Mouse (Mus musculus) CH12.LX (cell line): ENCODE results near the gene Cry2. TPM values are rescaled to one million over a fixed set of nuclear protein-coding genes. Genes with fewer than 3 reads are reported as not detected.

Experiments
- DNase-seq: peaks from one replicate; pipeline ENCODE4 v3.0.0-alpha.2; 2013; ENCODE audit errors: extremely low read depth
- H3K27ac ChIP-seq: 2 replicates; pipeline ENCODE4 v1.5.1; 2012; ENCODE audit warnings: low read depth, mild to moderate bottlenecking, control low read depth, moderate library complexity; ENCODE audit not compliant: insufficient read depth
- H3K27me3 ChIP-seq: replicated peaks from 2 replicates; pipeline ENCODE3; 2012; ENCODE audit warnings: inconsistent platforms
- H3K36me3 ChIP-seq, 2 experiments: replicated peaks in 1 of 2; 2 replicates each; pipeline versions ENCODE3 to v1.6.1; 2012; ENCODE audit warnings: inconsistent platforms in 1 of 2, low read length in 1 of 2, mild to moderate bottlenecking in 1 of 2, mixed read lengths in 1 of 2, moderate library complexity in 1 of 2; ENCODE audit not compliant: control insufficient read depth in 1 of 2, insufficient read depth in 1 of 2
- H3K4me1 ChIP-seq, 2 experiments: 2 replicates each; pipeline ENCODE4 v1.6.1; 2012; ENCODE audit warnings: inconsistent platforms in 1 of 2, moderate library complexity in 1 of 2; ENCODE audit not compliant: insufficient read depth in 2 of 2, control insufficient read depth in 1 of 2
- H3K4me2 ChIP-seq: 2 replicates; pipeline ENCODE4 v1.6.1; 2012; ENCODE audit warnings: low read depth, mild to moderate bottlenecking, control low read depth; ENCODE audit not compliant: poor library complexity, insufficient read depth, severe bottlenecking
- H3K4me3 ChIP-seq, 3 experiments: fragments of 150-350 bp in 1 of 3; sonication (generic) in 1 of 3; replicated peaks in 1 of 3; 2 replicates each; pipeline versions ENCODE3 to v1.5.1; 2011 to 2012; ENCODE audit warnings: low read depth in 2 of 3, low read length in 2 of 3, mild to moderate bottlenecking in 2 of 3, moderate library complexity in 2 of 3, control low read depth in 1 of 3, improper control_type of control experiment in 1 of 3, inconsistent platforms in 1 of 3, mixed read lengths in 1 of 3; ENCODE audit not compliant: poor library complexity in 1 of 3
- H3K79me2 ChIP-seq: replicated peaks from 2 replicates; pipeline ENCODE4 v1.6.1; 2012; ENCODE audit warnings: mild to moderate bottlenecking, moderate library complexity; ENCODE audit not compliant: control insufficient read depth, poor library complexity, insufficient read depth, severe bottlenecking; ENCODE audit errors: extremely low read depth
- H3K9ac ChIP-seq: 2 replicates; pipeline ENCODE4 v1.6.1; 2012; ENCODE audit warnings: low read depth, mild to moderate bottlenecking, control low read depth, moderate library complexity; ENCODE audit not compliant: insufficient read depth
- H3K9me3 ChIP-seq: replicated peaks from 2 replicates; pipeline ENCODE3; 2012; ENCODE audit warnings: low read length, inconsistent platforms, mixed read lengths
- BHLHE40 ChIP-seq: IDR thresholded peaks from 2 replicates; pipeline ENCODE4 v1.6.1; 2011; ENCODE audit warnings: mild to moderate bottlenecking, low read depth, low read length, improper control_type of control experiment
- CTCF ChIP-seq, 2 experiments: IDR thresholded peaks in 1 of 2; conservative IDR thresholded peaks in 1 of 2; 2 replicates each; pipeline ENCODE4 v1.5.1; 2011 to 2012; ENCODE audit warnings: low read depth in 2 of 2, low read length in 2 of 2, improper control_type of control experiment in 1 of 2, inconsistent platforms in 1 of 2, mild to moderate bottlenecking in 1 of 2, moderate library complexity in 1 of 2
- ELF1 ChIP-seq: IDR thresholded peaks from 2 replicates; pipeline ENCODE4 v1.6.1; 2014; ENCODE audit warnings: low read depth, mild to moderate bottlenecking, inconsistent platforms, low read length, improper control_type of control experiment
- EP300 ChIP-seq: IDR thresholded peaks from 2 replicates; pipeline ENCODE4 v1.6.1; 2011; ENCODE audit warnings: low read length, improper control_type of control experiment
- HCFC1 ChIP-seq: IDR thresholded peaks from 2 replicates; pipeline ENCODE4 v1.6.1; 2012; ENCODE audit warnings: low read depth, mild to moderate bottlenecking, inconsistent platforms, low read length, improper control_type of control experiment
- JUND ChIP-seq: conservative IDR thresholded peaks from 2 replicates; pipeline ENCODE4 v1.6.1; 2011; ENCODE audit warnings: low read depth, low read length, improper control_type of control experiment
- KAT2A ChIP-seq: IDR thresholded peaks from 2 replicates; pipeline ENCODE4 v1.6.1; 2012; ENCODE audit warnings: low read length, improper control_type of control experiment, inconsistent platforms; ENCODE audit not compliant: insufficient replicate concordance
- MAZ ChIP-seq: IDR thresholded peaks from 2 replicates; pipeline ENCODE4 v1.6.1; 2012; ENCODE audit warnings: low read depth, mild to moderate bottlenecking, inconsistent platforms, low read length, improper control_type of control experiment, moderate library complexity
- MEF2A ChIP-seq: IDR thresholded peaks from 2 replicates; pipeline ENCODE4 v1.6.1; 2014; ENCODE audit warnings: low read depth, mild to moderate bottlenecking, inconsistent platforms, low read length, improper control_type of control experiment, borderline replicate concordance
- MYC ChIP-seq: IDR thresholded peaks from 2 replicates; pipeline ENCODE4 v1.6.1; 2011; ENCODE audit warnings: low read depth, mild to moderate bottlenecking, improper control_type of control experiment, low read length
- NRF1 ChIP-seq: IDR thresholded peaks from 2 replicates; pipeline ENCODE4 v1.6.1; 2014; ENCODE audit warnings: low read depth, mild to moderate bottlenecking, inconsistent platforms, low read length, improper control_type of control experiment, moderate library complexity
- PAX5 ChIP-seq: IDR thresholded peaks from 2 replicates; pipeline ENCODE4 v1.6.1; 2012; ENCODE audit warnings: low read length, inconsistent platforms, mixed read lengths
- POLR2AphosphoS2 ChIP-seq: IDR thresholded peaks from 2 replicates; pipeline ENCODE4 v1.6.1; 2011; ENCODE audit warnings: low read depth, low read length, improper control_type of control experiment
- RAD21 ChIP-seq: IDR thresholded peaks from 2 replicates; pipeline ENCODE4 v1.6.1; 2011; ENCODE audit warnings: low read depth, mild to moderate bottlenecking, low read length, improper control_type of control experiment, moderate library complexity
- SMC3 ChIP-seq: IDR thresholded peaks from 2 replicates; pipeline ENCODE4 v1.6.1; 2011; ENCODE audit warnings: low read depth, low read length, improper control_type of control experiment
- USF1 ChIP-seq: IDR thresholded peaks from 2 replicates; pipeline ENCODE4 v1.6.1; 2014; ENCODE audit warnings: low read depth, mild to moderate bottlenecking, inconsistent platforms, low read length, improper control_type of control experiment
- ZMIZ1 ChIP-seq: IDR thresholded peaks from 2 replicates; pipeline ENCODE4 v1.6.1; 2012; ENCODE audit warnings: low read depth, mild to moderate bottlenecking, inconsistent platforms, low read length, improper control_type of control experiment
- ZNF384 ChIP-seq: IDR thresholded peaks from 2 replicates; pipeline ENCODE4 v1.6.1; 2012; ENCODE audit warnings: low read depth, low read length, improper control_type of control experiment, inconsistent platforms
- dilution Hi-C: fragments of 300-500 bp; cut with MboI; formaldehyde crosslinking; loops from 2 replicates; pipeline ENCODE4 v1.14.3; 2020; ENCODE audit warnings: low sequenced_read_pairs; ENCODE audit not compliant: extremely low pct_unique_long_range_greater_than_20kb, extremely low pct_ligation_motif_present
- in situ Hi-C: fragments of 300-500 bp; cut with MboI; formaldehyde crosslinking; loops from 3 replicates; pipeline ENCODE4 v1.14.3; 2019; ENCODE audit warnings: low sequenced_read_pairs, low pct_ligation_motif_present, low pct_unique_long_range_greater_than_20kb, mixed read lengths
- polyA plus RNA-seq: library from polyadenylated mRNA; unstranded; fragments of >175 nt; gene quantifications from 2 replicates; pipeline ENCODE4 v1.2.1, GENCODE M21; 2012; ENCODE audit warnings: low read depth; ENCODE audit not compliant: insufficient read length
- total RNA-seq, 2 experiments: library from RNA; depleted of rRNA; stranded (reverse); fragments of 300-350 nt in 1 of 2; fragments of >200 nt in 1 of 2; gene quantifications; 2 replicates each; pipeline ENCODE4 v1.2.3; 2012 to 2014

Gene Cry2
- total and polyA plus RNA-seq, 3 experiments, result 4.3 to 15.9 (median 12.7) TPM

DNA sequence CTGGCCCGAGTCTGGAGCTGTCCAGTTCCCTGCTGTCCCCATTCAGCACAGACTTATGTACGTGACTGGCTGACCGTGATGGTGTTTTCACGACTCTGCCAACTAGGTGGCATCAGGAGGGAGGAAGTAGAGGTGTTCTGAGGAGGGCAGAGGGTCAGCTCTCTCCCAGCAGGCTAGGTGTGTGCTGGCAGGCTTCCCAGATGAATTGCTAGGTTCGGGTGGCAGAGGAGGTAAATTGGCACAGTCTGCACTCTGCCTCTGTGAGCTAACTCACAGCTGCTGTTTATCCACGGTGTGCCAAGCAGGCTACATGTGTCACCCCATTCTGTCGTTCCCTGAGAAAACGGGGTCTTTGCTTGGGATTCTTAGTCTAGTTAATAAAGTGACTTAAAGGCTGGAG, 12.8 kb upstream of the Cry2 start:
- no peak for DNase-seq
- no peak overlapping the region for H3K9ac ChIP-seq
- peaks cover 2% of the 10 kb centered on the region for H3K27me3 ChIP-seq
- in situ Hi-C loops, result loop anchor here (10.0 kb wide), 1 partner anchor 392 kb away; no protein-coding TSS in a partner anchor
- no peaks in the 10 kb centered on the region for H3K79me2 ChIP-seq
- no peak overlapping the region for H3K27ac ChIP-seq
- H3K9me3 ChIP-seq, result no peaks in the 10 kb centered on the region
- H3K4me1 ChIP-seq, result peaks cover 3 to 4% of the 10 kb centered on the region in 2 experiments; a peak in 1 of 4 replicates
- dilution Hi-C loops, result no loop called here
- no peak for TF ChIP-seq MEF2A
- no peak for TF ChIP-seq POLR2AphosphoS2
- no peak for TF ChIP-seq RAD21
- TF ChIP-seq NRF1, result no peak
- TF ChIP-seq USF1, result no peak
- TF ChIP-seq SMC3, result no peak
- no peak for TF ChIP-seq MYC
- TF ChIP-seq ZMIZ1, result no peak
- no peak for TF ChIP-seq ELF1
- TF ChIP-seq HCFC1, result no peak
- TF ChIP-seq MAZ, result no peak
- no peak for TF ChIP-seq EP300
- TF ChIP-seq JUND, result no peak
- no peak for TF ChIP-seq ZNF384
- TF ChIP-seq KAT2A, result no peak
- no peak for TF ChIP-seq PAX5
- no peak for TF ChIP-seq BHLHE40
- H3K4me2 ChIP-seq, result no peak overlapping the region
- no peaks in the 10 kb centered on the region for H3K36me3 ChIP-seq
- no peak overlapping the region for H3K4me3 ChIP-seq

- no peak for TF ChIP-seq CTCF (conservative IDR thresholded peaks at IDR 0.05 in 1 of 2, IDR thresholded peaks at IDR 0.05 in 1 of 2; ENCODE audit: low read depth in 2 of 2, low read length in 2 of 2)
- TF ChIP-seq MEF2A, result no peak
- TF ChIP-seq PAX5, result no peak
- no peak overlapping the region for H3K4me2 ChIP-seq
- in situ Hi-C loops (loop anchor here (10.0 kb wide), 1 partner anchor 391 kb away; no protein-coding TSS in a partner anchor), dilution Hi-C loops (no loop called here)
- H3K79me2 ChIP-seq, result no peaks in the 10 kb centered on the region
- H3K9ac ChIP-seq, result no peak overlapping the region
- DNase-seq, result no peak
- peaks cover 3 to 4% of the 10 kb centered on the region in 2 experiments; a peak in 1 of 4 replicates for H3K4me1 ChIP-seq
- no peak overlapping the region for H3K4me3 ChIP-seq
- no peaks in the 10 kb centered on the region for H3K36me3 ChIP-seq
- H3K9me3 ChIP-seq, result no peaks in the 10 kb centered on the region
- peaks cover 5% of the 10 kb centered on the region for H3K27me3 ChIP-seq
- no peak overlapping the region for H3K27ac ChIP-seq
Observed at GRCm38 (mm10) chr2:92445890-92446289, 12.0 kb upstream of the Cry2 start.
